Mouse (Mus musculus) ES-Bruce4 (cell line): ENCODE data around the gene Ccdc141. TPM values are rescaled to one million over a fixed set of nuclear protein-coding genes. Genes with fewer than 3 reads are reported as not detected.

ENCODE experiments used
- H3K27ac ChIP-seq: 2 replicates; pipeline ENCODE4 v1.5.1; 2012; ENCODE audit warnings: low read length, inconsistent platforms; ENCODE audit not compliant: insufficient read depth
- H3K27me3 ChIP-seq: 2 replicates; pipeline ENCODE4 v1.6.1; 2012; ENCODE audit warnings: mild to moderate bottlenecking, low read length, inconsistent platforms; ENCODE audit not compliant: control insufficient read depth, poor library complexity, insufficient read depth, severe bottlenecking
- H3K36me3 ChIP-seq: 2 replicates; pipeline ENCODE4 v1.6.1; 2012; ENCODE audit warnings: inconsistent platforms, mild to moderate bottlenecking, low read length, moderate library complexity; ENCODE audit not compliant: control insufficient read depth, poor library complexity, insufficient read depth, severe bottlenecking
- H3K4me1 ChIP-seq: one replicate; pipeline ENCODE4 v1.8.1; 2011; ENCODE audit warnings: low read length; ENCODE audit not compliant: control insufficient read depth, insufficient read depth
- H3K4me3 ChIP-seq: 2 replicates; pipeline ENCODE4 v1.5.1; 2011; ENCODE audit warnings: low read depth, mild to moderate bottlenecking, low read length
- H3K9ac ChIP-seq: 2 replicates; pipeline ENCODE4 v1.6.1; 2012; ENCODE audit warnings: low read depth, mild to moderate bottlenecking, inconsistent platforms; ENCODE audit not compliant: poor library complexity, severe bottlenecking
- H3K9me3 ChIP-seq: replicated peaks from 2 replicates; pipeline ENCODE4 v1.6.1; 2012; ENCODE audit warnings: mild to moderate bottlenecking, low read length, inconsistent platforms; ENCODE audit not compliant: control insufficient read depth, poor library complexity, insufficient read depth, severe bottlenecking
- CTCF ChIP-seq: IDR thresholded peaks from one replicate; pipeline ENCODE4 v1.8.1; 2011; ENCODE audit warnings: low read depth, low read length
- EP300 ChIP-seq: IDR thresholded peaks from 2 replicates; pipeline ENCODE4 v1.6.1; 2011; ENCODE audit warnings: low read depth, low read length; ENCODE audit not compliant: insufficient read depth
- POLR2A ChIP-seq: IDR thresholded peaks from one replicate; pipeline ENCODE4 v1.8.1; 2011; ENCODE audit warnings: low read length; ENCODE audit not compliant: insufficient read depth
- polyA plus RNA-seq: library from polyadenylated mRNA; stranded (reverse); fragments of >200 nt; gene quantifications from 2 replicates; pipeline ENCODE4 v1.2.4, GENCODE M21; 2011; ENCODE audit warnings: low read depth; ENCODE audit not compliant: missing spikeins, insufficient read depth, insufficient read length

Gene Ccdc141
- polyA plus RNA-seq, 1 experiment, result 6.6 TPM

DNA sequence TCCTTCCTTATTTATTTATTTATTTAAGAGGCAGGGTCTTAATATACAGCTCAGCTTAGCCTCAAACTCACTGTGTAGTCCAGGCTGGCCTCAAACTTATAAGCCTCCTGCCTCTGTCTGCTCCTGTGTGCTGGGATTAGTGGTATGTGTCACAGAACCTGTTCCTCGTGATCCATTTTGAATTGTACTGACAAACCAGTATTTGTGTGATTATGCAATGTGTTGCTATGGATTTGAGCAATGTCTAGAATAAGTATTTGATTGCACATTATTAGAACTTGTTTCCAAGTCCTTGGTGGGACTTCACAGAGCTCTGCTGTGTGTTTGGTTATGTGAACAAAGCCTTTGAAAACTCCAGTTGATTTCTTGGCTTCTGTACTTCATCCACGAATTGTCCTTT is 167.3 kb downstream of the Ccdc141 start:
- no peak overlapping the region for H3K9ac ChIP-seq
- TF ChIP-seq EP300 (no peak), CTCF (no peak), POLR2A (no peak)
- H3K4me3 ChIP-seq, result no peak overlapping the region

DNA sequence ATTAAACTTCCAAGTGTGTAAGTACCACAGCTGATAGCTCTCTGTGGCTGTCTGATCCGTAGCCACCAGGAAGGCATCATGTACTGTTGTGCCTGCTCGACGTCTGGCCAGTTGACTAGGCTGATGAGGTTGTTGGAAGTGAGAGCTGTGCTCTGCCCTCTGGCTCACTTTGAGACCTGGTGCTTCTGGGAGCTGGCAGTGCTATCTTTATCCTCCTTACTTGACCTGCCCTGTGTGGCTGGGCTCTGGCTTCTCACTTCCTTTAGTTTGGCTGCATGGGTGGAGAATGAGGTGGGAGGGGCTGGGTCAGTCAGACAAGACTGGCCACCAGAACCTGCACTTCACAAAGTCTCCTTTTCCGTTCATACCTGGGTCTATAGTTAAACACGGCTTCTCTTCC is 172.1 kb downstream of the Ccdc141 start:
- no peak overlapping the region for H3K4me3 ChIP-seq

More for the DNA sequence above, 167.3 kb downstream of the Ccdc141 start:
- Histone ChIP-seq H3K27ac (no peak overlapping the region), H3K9me3 (no peaks in the 10 kb centered on the region), H3K27me3 (no peaks in the 10 kb centered on the region), H3K36me3 (no peaks in the 10 kb centered on the region), H3K4me1 (no peaks in the 10 kb centered on the region)

DNA sequence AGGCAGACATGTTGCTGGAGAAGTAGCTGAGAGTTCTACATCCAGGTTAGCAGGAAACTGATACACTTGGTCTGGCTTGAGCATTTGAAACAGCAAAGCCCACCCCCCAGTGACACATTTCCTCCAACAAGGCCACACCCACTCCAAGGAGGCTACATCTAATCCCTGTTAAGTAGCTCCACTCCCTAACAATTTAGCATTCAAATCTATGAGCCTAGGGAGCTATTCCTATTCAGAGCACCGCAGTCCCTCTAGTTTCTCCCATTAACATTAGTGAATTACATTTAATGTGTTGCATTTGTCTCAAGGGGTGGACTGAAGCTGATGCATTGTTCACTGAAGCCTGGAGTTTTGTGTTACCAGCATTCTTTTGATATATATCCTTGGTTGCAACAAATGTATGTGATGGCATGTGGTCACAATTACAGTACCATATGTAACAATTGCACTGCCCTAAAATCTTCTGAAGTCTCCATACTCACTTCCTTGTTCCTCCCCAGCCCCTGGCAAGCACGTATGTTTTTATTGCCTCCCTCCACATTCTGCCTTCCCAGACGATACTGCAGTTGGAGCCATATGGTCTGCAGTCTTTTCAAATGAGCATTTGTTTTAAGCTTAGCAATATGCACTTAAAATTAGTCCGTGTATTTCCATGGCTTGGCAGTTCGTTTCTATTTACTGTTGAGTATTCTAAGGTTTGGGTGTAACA is 177.8 kb downstream of the Ccdc141 start:
- Histone ChIP-seq H3K9me3 (no peaks in the 10 kb centered on the region), H3K4me1 (no peaks in the 10 kb centered on the region), H3K36me3 (no peaks in the 10 kb centered on the region), H3K27ac (no peak overlapping the region), H3K9ac (no peak overlapping the region), H3K4me3 (no peak overlapping the region), H3K27me3 (no peaks in the 10 kb centered on the region)
- no peak for TF ChIP-seq EP300
- no peak for TF ChIP-seq POLR2A
- no peak for TF ChIP-seq CTCF

More for the DNA sequence above, 172.1 kb downstream of the Ccdc141 start:
- H3K27me3 ChIP-seq, result no peaks in the 10 kb centered on the region
- no peaks in the 10 kb centered on the region for H3K36me3 ChIP-seq
- no peak overlapping the region for H3K9ac ChIP-seq
- no peaks in the 10 kb centered on the region for H3K9me3 ChIP-seq
- H3K4me1 ChIP-seq, result no peaks in the 10 kb centered on the region
- H3K27ac ChIP-seq, result no peak overlapping the region
- TF ChIP-seq EP300, result no peak
- no peak for TF ChIP-seq CTCF
- TF ChIP-seq POLR2A, result no peak

DNA sequence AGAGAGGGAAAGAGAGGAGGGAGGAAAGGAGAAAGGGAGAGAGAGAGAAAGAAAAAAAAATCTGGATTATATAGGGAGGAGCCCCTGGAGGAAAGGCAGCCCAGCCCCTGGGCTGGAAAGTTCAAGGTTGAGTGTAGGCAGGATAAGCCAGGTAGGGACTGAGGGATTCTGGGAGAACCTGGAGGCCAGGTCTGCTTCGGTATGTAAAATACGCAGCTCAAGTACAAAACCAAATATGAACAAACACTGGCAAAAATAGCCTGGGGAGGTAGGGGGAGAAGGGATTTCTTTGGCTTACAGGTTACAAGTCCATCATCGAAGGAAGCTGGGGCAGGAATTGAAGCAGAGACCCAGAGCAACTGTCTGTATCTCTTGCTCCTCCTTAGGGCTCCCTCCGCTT is 183.1 kb downstream of the Ccdc141 start:
- Histone ChIP-seq H3K4me1 (no peaks in the 10 kb centered on the region), H3K9ac (no peak overlapping the region), H3K27ac (no peak overlapping the region), H3K36me3 (no peaks in the 10 kb centered on the region), H3K27me3 (no peaks in the 10 kb centered on the region), H3K9me3 (no peaks in the 10 kb centered on the region), H3K4me3 (no peak overlapping the region)
- no peak for TF ChIP-seq POLR2A
- no peak for TF ChIP-seq CTCF
- TF ChIP-seq EP300, result no peak

DNA sequence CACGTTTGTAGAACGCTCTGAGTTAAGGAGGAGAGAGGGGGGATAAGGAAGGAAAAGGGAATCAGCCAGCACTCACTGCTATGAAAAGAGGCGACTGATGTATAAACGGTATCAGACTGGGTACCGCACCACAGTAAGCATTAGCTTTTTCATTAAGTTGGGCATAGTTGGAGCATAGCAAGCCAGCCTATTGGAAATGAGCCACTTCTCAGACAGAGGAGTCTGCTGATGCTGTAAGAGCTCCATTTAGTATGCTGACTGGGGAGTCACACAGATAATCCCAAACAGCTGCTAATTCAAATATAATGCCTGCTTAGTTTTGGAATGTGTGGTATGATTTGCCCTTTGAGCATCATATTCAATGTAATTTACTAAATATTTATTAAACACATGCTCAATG is 186.1 kb downstream of the Ccdc141 start:
- Histone ChIP-seq H3K9me3 (no peaks in the 10 kb centered on the region), H3K27ac (no peak overlapping the region), H3K4me1 (no peaks in the 10 kb centered on the region), H3K4me3 (no peak overlapping the region), H3K36me3 (no peaks in the 10 kb centered on the region), H3K27me3 (no peaks in the 10 kb centered on the region), H3K9ac (no peak overlapping the region)
- TF ChIP-seq EP300 (no peak), POLR2A (no peak), CTCF (no peak)

DNA sequence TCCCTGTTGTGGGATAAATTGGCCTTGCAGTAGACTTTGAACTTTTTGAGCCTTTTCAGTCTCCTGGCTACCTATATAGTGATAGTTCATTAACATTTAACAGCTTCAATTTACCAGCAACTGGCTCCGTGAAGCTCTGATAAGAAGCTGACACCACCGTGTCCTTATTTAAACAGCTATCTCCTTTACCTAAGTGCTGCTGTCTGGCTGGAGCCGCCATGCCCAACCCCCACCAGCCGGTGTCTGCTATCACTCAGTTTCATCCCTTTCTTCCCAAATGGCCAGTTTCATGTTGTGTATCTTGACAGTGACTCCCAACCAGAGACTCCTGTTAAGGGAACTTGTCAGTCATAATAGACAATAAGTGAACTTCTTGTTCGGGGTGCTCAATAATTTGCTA is 186.8 kb downstream of the Ccdc141 start:
- Histone ChIP-seq H3K9ac (no peak overlapping the region), H3K9me3 (no peaks in the 10 kb centered on the region), H3K4me1 (no peaks in the 10 kb centered on the region), H3K27ac (no peak overlapping the region), H3K27me3 (no peaks in the 10 kb centered on the region), H3K4me3 (no peak overlapping the region), H3K36me3 (no peaks in the 10 kb centered on the region)
- TF ChIP-seq EP300 (no peak), POLR2A (no peak), CTCF (no peak)
